In the genomic region with DNA sequence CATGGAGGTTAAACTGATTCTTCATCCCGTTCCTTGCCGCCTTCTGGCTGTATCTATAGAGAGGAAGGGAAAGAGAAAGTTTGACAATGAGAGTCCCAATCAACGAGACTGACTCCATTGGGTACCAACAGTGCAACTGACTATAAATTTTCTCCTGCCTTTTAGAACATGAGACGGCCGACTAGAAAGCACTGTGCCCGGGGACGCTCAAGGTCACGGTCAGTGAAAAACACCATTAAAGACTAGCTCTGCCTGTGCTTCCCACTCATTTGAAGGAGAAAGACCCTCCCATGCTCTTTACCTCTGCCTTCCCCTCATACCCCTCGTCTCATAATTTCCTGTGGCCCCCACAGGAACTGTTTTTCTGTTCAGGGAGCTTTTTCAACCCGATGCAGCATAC, we compare ENCODE assay signal across 21 mouse cellular contexts.
DNase-seq lines count a peak whose midpoint lies in the region; ATAC-seq lines count a peak whose summit lies in the region.
"Had no signal": no experiment of that assay in that cellular context is flagged by ENCODE, and none has a peak within 500 bp of the region (broad histone marks: within the 10 kb centered on the region; RNA-seq: fewer than 3 reads in every experiment).

No protein-coding gene starts in this region.

- H3K9ac ChIP-seq in kidney, embryonic 16.5 days (replicated peaks; ENCODE audit: low read length) = no peak overlapping the region
- no peak overlapping the region for H3K9ac ChIP-seq in neural tube, embryonic 13.5 days
- H3K9ac ChIP-seq: embryonic facial prominence, embryonic 15.5 days; heart, embryonic 12.5 days; hindbrain, embryonic 14.5 days had no signal

- H3K36me3 ChIP-seq in kidney, embryonic 16.5 days (ENCODE audit: insufficient read depth, low read length) = 0 out of 2 replicates have a peak, but pooled peaks cover 3% of the 10 kb centered on the region
- no peaks in the 10 kb centered on the region for H3K36me3 ChIP-seq in neural tube, embryonic 13.5 days
- H3K36me3 ChIP-seq: embryonic facial prominence, embryonic 15.5 days; heart, embryonic 12.5 days; hindbrain, embryonic 10.5 days had no signal

- H3K4me1 ChIP-seq in kidney, embryonic 16.5 days (ENCODE audit: insufficient read depth, low read length) = 0 out of 2 replicates have a peak, but pooled peaks cover 3% of the 10 kb centered on the region
- peaks cover 7% of the 10 kb centered on the region; the same call in 1 of the 2 replicates for H3K4me1 ChIP-seq in neural tube, embryonic 13.5 days (replicated peaks)
- H3K4me1 ChIP-seq: embryonic facial prominence, embryonic 15.5 days; heart, embryonic 12.5 days had no signal

- peak; percentile 54; the same call in 1 of the 2 replicates for ATAC-seq in kidney, embryonic 16.5 days (ENCODE audit: low FRiP score, low TSS enrichment)
- ATAC-seq in neural tube, embryonic 13.5 days (ENCODE audit: low read depth) = no peak
- ATAC-seq: activated CD4-positive, CD25-positive, alpha-beta regulatory T cell, adult 4 months; forebrain, embryonic 14.5 days; Patski had no signal

- no peak overlapping the region for H3K27ac ChIP-seq in kidney, embryonic 16.5 days (ENCODE audit: low read length)
- no peak overlapping the region; the same call in 1 of the 2 replicates for H3K27ac ChIP-seq in neural tube, embryonic 13.5 days (replicated peaks)
- H3K27ac ChIP-seq: embryonic facial prominence, embryonic 15.5 days; forebrain, embryonic 10.5 days; gastrocnemius, adult 2 months; hindbrain, embryonic 10.5 days; hindbrain, embryonic 14.5 days had no signal

- 59% methylated on average over 10 of the region's 10 CpGs for WGBS in kidney, embryonic 16.5 days
- 30% methylated on average over 10 of the region's 10 CpGs for WGBS in neural tube, embryonic 13.5 days

- no peak overlapping the region for H3K4me2 ChIP-seq in kidney, embryonic 16.5 days (replicated peaks; ENCODE audit: low read depth, low read length)
- 0 out of 2 replicates have a peak overlapping the region, but pooled peaks have one; percentile 13 for H3K4me2 ChIP-seq in neural tube, embryonic 13.5 days
- H3K4me2 ChIP-seq: embryonic facial prominence, embryonic 15.5 days; heart, embryonic 12.5 days; hindbrain, embryonic 14.5 days had no signal

- no peak overlapping the region for H3K4me3 ChIP-seq in kidney, embryonic 16.5 days (ENCODE audit: low read length)
- H3K4me3 ChIP-seq in neural tube, embryonic 13.5 days = no peak overlapping the region
- H3K4me3 ChIP-seq: embryonic facial prominence, embryonic 15.5 days; erythroblast, embryonic 14.5 days; forebrain, embryonic 10.5 days; gastrocnemius, adult 2 months; heart, embryonic 12.5 days; hindbrain, embryonic 10.5 days had no signal

- DNase-seq in adrenal gland, postnatal 10 days = peak; percentile 14
- no peak for DNase-seq in adrenal gland, adult 8-10 months
- no peak for DNase-seq in kidney, adult 8-10 months
- peak; percentile 16 for DNase-seq in mesoderm, embryonic 11.5 days (ENCODE audit: low read depth, low spot score)
- DNase-seq: cerebellum, adult 11-12 months; cerebellum, adult 9-10 months; cerebellum, postnatal 25 days; gastrocnemius, adult 2 months; gastrocnemius, postnatal 25 days had no signal

- no peaks in the 10 kb centered on the region for H3K9me3 ChIP-seq in kidney, embryonic 16.5 days (ENCODE audit: low read length)
- no peaks in the 10 kb centered on the region for H3K9me3 ChIP-seq in neural tube, embryonic 13.5 days
- H3K9me3 ChIP-seq: embryonic facial prominence, embryonic 15.5 days; forebrain, embryonic 10.5 days; heart, embryonic 12.5 days; hindbrain, embryonic 10.5 days had no signal

- no peaks in the 10 kb centered on the region for H3K27me3 ChIP-seq in kidney, embryonic 16.5 days (ENCODE audit: insufficient read depth, low read length)
- H3K27me3 ChIP-seq in neural tube, embryonic 13.5 days = no peaks in the 10 kb centered on the region
- H3K27me3 ChIP-seq: CH12.LX; embryonic facial prominence, embryonic 15.5 days; heart, embryonic 12.5 days had no signal

Comparison
In these comparisons a context has a peak if more than half of its experiments do, and no peak if none do; other contexts are left out.
1. DNase-seq: peak in adrenal gland, postnatal 10 days (single experiment) and mesoderm, embryonic 11.5 days (single experiment); none in adrenal gland, adult 8-10 months (single experiment) and kidney, adult 8-10 months (0 of 2).